Mouse (Mus musculus) G1E (cell line): ENCODE data around the gene Psma5. TPM values are rescaled to one million over a fixed set of nuclear protein-coding genes. Genes with fewer than 3 reads are reported as not detected.

Source experiments
- ATAC-seq: 2 replicates; pipeline ENCODE4 v1.8.0; 2016; ENCODE audit warnings: mild to moderate bottlenecking; ENCODE audit not compliant: insufficient number of reproducible peaks, poor library complexity, low FRiP score, severe bottlenecking; ENCODE audit errors: extremely low read depth
- DNase-seq: peaks from one replicate; pipeline ENCODE4 v3.0.0; 2012; ENCODE audit warnings: low spot score
- H3K27me3 ChIP-seq: 2 replicates; pipeline ENCODE4 v1.6.1; 2012; ENCODE audit warnings: mild to moderate bottlenecking, low read length, inconsistent platforms; ENCODE audit not compliant: insufficient read depth
- H3K36me3 ChIP-seq: replicated peaks from 2 replicates; pipeline ENCODE3; 2012; ENCODE audit warnings: mild to moderate bottlenecking, inconsistent platforms
- H3K4me1 ChIP-seq: 2 replicates; pipeline ENCODE4 v1.6.1; 2012; ENCODE audit warnings: low read depth, low read length, inconsistent platforms, mixed read lengths; ENCODE audit not compliant: insufficient read depth
- H3K4me3 ChIP-seq: 2 replicates; pipeline ENCODE4 v1.5.1; 2012; ENCODE audit warnings: low read depth, mild to moderate bottlenecking, inconsistent platforms, low read length, moderate library complexity, mixed read lengths
- H3K9me3 ChIP-seq: replicated peaks from 2 replicates; pipeline ENCODE4 v1.6.1; 2012; ENCODE audit warnings: inconsistent platforms
- CTCF ChIP-seq: IDR thresholded peaks from 2 replicates; pipeline ENCODE4 v1.5.1; 2012; ENCODE audit warnings: low read depth, low read length, inconsistent platforms, mixed read lengths
- GATA1 ChIP-seq: IDR thresholded peaks from 2 replicates; pipeline ENCODE4 v1.6.1; 2012; ENCODE audit warnings: borderline replicate concordance, low read length, inconsistent platforms, mixed read lengths
- GATA2 ChIP-seq: IDR thresholded peaks from 2 replicates; pipeline ENCODE4 v1.6.1; 2012; ENCODE audit warnings: low read depth, low read length, inconsistent platforms, borderline replicate concordance
- POLR2AphosphoS5 ChIP-seq: IDR thresholded peaks from 2 replicates; pipeline ENCODE4 v1.6.1; 2012; ENCODE audit warnings: low read depth, low read length, inconsistent platforms; ENCODE audit not compliant: insufficient replicate concordance
- TAL1 ChIP-seq: conservative IDR thresholded peaks from 2 replicates; pipeline ENCODE4 v1.6.1; 2012; ENCODE audit warnings: low read depth, low read length, inconsistent platforms, mixed read lengths
- polyA plus RNA-seq: library from polyadenylated mRNA; stranded (reverse); fragments of >175 nt; gene quantifications from 2 replicates; pipeline ENCODE4 v1.2.3, GENCODE M21; 2012
- total RNA-seq, 2 experiments: library from RNA; stranded (forward) in 1 of 2; stranded (reverse) in 1 of 2; fragments of 200-1000 nt in 1 of 2; fragments of >200 nt in 1 of 2; fragmentation: Nextera tagmentation in 1 of 2; gene quantifications; 2 replicates each; pipeline ENCODE4 v1.2.3; 2014 to 2017

Gene Psma5
- total and polyA plus RNA-seq, 3 experiments, result 4.9 to 331 (median 57.5) TPM

GRCm38 (mm10) chr3:108303683-108304082, 47.0 kb downstream of the Psma5 start:
- DNase-seq, result no peak
- ATAC-seq, result no peak
- no peaks in the 10 kb centered on the region for H3K36me3 ChIP-seq
- H3K9me3 ChIP-seq, result no peaks in the 10 kb centered on the region
- TF ChIP-seq TAL1 (no peak), GATA1 (no peak), CTCF (no peak), GATA2 (no peak), POLR2AphosphoS5 (no peak)
- H3K27me3 ChIP-seq, result no peaks in the 10 kb centered on the region
- no peak overlapping the region for H3K4me3 ChIP-seq
- no peaks in the 10 kb centered on the region for H3K4me1 ChIP-seq

- no peak for DNase-seq
- Histone ChIP-seq H3K36me3 (no peaks in the 10 kb centered on the region), H3K4me3 (no peak overlapping the region), H3K9me3 (no peaks in the 10 kb centered on the region), H3K4me1 (no peaks in the 10 kb centered on the region), H3K27me3 (no peaks in the 10 kb centered on the region)
- no peak for ATAC-seq
- TF ChIP-seq TAL1 (no peak), GATA1 (no peak), GATA2 (no peak), POLR2AphosphoS5 (no peak), CTCF (no peak)
Observed at GRCm38 (mm10) chr3:108304747-108305146, 48.0 kb downstream of the Psma5 start.

- no peak for TF ChIP-seq GATA1
- TF ChIP-seq TAL1, result no peak
- TF ChIP-seq POLR2AphosphoS5, result no peak
- TF ChIP-seq CTCF, result no peak
- no peaks in the 10 kb centered on the region for H3K4me1 ChIP-seq
- H3K4me3 ChIP-seq, result no peak overlapping the region
- no peak for DNase-seq
- ATAC-seq, result no peak
- H3K9me3 ChIP-seq, result no peaks in the 10 kb centered on the region
- H3K36me3 ChIP-seq, result no peaks in the 10 kb centered on the region
- H3K27me3 ChIP-seq, result no peaks in the 10 kb centered on the region
Observed at GRCm38 (mm10) chr3:108306387-108306786, 49.7 kb downstream of the Psma5 start.

- ATAC-seq, result no peak
- no peak for DNase-seq
- Histone ChIP-seq H3K36me3 (no peaks in the 10 kb centered on the region), H3K9me3 (no peaks in the 10 kb centered on the region), H3K4me3 (no peak overlapping the region), H3K4me1 (no peaks in the 10 kb centered on the region), H3K27me3 (no peaks in the 10 kb centered on the region)
- TF ChIP-seq CTCF (no peak), POLR2AphosphoS5 (no peak), TAL1 (no peak), GATA2 (no peak), GATA1 (no peak)
Observed at GRCm38 (mm10) chr3:108307485-108307884, 50.8 kb downstream of the Psma5 start.

GRCm38 (mm10) chr3:108310921-108311341, 54.2 kb downstream of the Psma5 start:
- H3K4me3 ChIP-seq, result no peak overlapping the region
- DNase-seq, result no peak
- H3K36me3 ChIP-seq, result no peaks in the 10 kb centered on the region
- ATAC-seq, result no peak
- no peaks in the 10 kb centered on the region for H3K4me1 ChIP-seq
- no peaks in the 10 kb centered on the region for H3K27me3 ChIP-seq
- no peak for TF ChIP-seq GATA2
- TF ChIP-seq TAL1, result no peak
- no peaks in the 10 kb centered on the region for H3K9me3 ChIP-seq

- no peaks in the 10 kb centered on the region for H3K9me3 ChIP-seq
- DNase-seq (no peak), ATAC-seq (no peak)
- H3K36me3 ChIP-seq, result no peaks in the 10 kb centered on the region
- no peak overlapping the region for H3K4me3 ChIP-seq
- no peaks in the 10 kb centered on the region for H3K4me1 ChIP-seq
- TF ChIP-seq GATA1 (no peak), GATA2 (no peak), CTCF (no peak), POLR2AphosphoS5 (no peak), TAL1 (no peak)
- H3K27me3 ChIP-seq, result no peaks in the 10 kb centered on the region
Observed at GRCm38 (mm10) chr3:108311688-108312087, 55.0 kb downstream of the Psma5 start.

GRCm38 (mm10) chr3:108312414-108312813, 55.7 kb downstream of the Psma5 start:
- ATAC-seq (no peak), DNase-seq (no peak)
- no peaks in the 10 kb centered on the region for H3K27me3 ChIP-seq
- H3K36me3 ChIP-seq, result no peaks in the 10 kb centered on the region
- H3K4me3 ChIP-seq, result no peak overlapping the region
- H3K9me3 ChIP-seq, result no peaks in the 10 kb centered on the region
- H3K4me1 ChIP-seq, result no peaks in the 10 kb centered on the region
- TF ChIP-seq GATA1, result no peak
- no peak for TF ChIP-seq GATA2
- no peak for TF ChIP-seq POLR2AphosphoS5
- no peak for TF ChIP-seq TAL1
- TF ChIP-seq CTCF, result no peak
